Mouse (Mus musculus) lung, postnatal 0 days (tissue): ENCODE results near the gene Sept3. TPM values are rescaled to one million over a fixed set of nuclear protein-coding genes. Genes with fewer than 3 reads are reported as not detected.

Experiments
- ATAC-seq: fragments of 200-750 bp; cut with Nextera tagmentation; 2 replicates; pipeline ENCODE4 v1.8.0; 2017; ENCODE audit warnings: moderate library complexity
- DNase-seq: peaks from one replicate; pipeline ENCODE4 v3.0.0-alpha.2; 2016; ENCODE audit warnings: low spot score
- H3K27ac ChIP-seq: fragments of 300-500 bp; sonication (generic); 2 replicates; pipeline ENCODE4 v1.5.1; 2014; ENCODE audit warnings: antibody characterized with exemption, mild to moderate bottlenecking, low read length, mixed read lengths
- H3K27me3 ChIP-seq: fragments of 300-500 bp; sonication (generic); replicated peaks from 2 replicates; pipeline ENCODE4 v1.6.1; 2014; ENCODE audit warnings: low read length, mixed read lengths; ENCODE audit not compliant: insufficient read depth
- H3K36me3 ChIP-seq: fragments of 300-500 bp; sonication (generic); 2 replicates; pipeline ENCODE4 v1.6.1; 2014; ENCODE audit warnings: low read length, mixed read lengths; ENCODE audit not compliant: insufficient read depth
- H3K4me1 ChIP-seq: fragments of 300-500 bp; sonication (generic); 2 replicates; pipeline ENCODE4 v1.6.1; 2014; ENCODE audit warnings: antibody characterized with exemption, low read depth, low read length, mixed read lengths; ENCODE audit not compliant: insufficient read depth
- H3K4me2 ChIP-seq: fragments of 300-500 bp; sonication (generic); replicated peaks from 2 replicates; pipeline ENCODE4 v1.6.1; 2014; ENCODE audit warnings: low read depth, mild to moderate bottlenecking, low read length, moderate library complexity, mixed read lengths
- H3K4me3 ChIP-seq: fragments of 300-500 bp; sonication (generic); 2 replicates; pipeline ENCODE4 v1.5.1; 2014; ENCODE audit warnings: low read depth, low read length
- H3K9ac ChIP-seq: fragments of 300-500 bp; sonication (generic); replicated peaks from 2 replicates; pipeline ENCODE4 v1.6.1; 2014; ENCODE audit warnings: low read depth, mild to moderate bottlenecking
- H3K9me3 ChIP-seq: fragments of 300-500 bp; sonication (generic); 2 replicates; pipeline ENCODE4 v1.6.1; 2016; ENCODE audit warnings: low read length, mixed read lengths
- CTCF ChIP-seq: IDR thresholded peaks from 2 replicates; pipeline ENCODE4 v1.5.1; 2016; ENCODE audit warnings: antibody characterized with exemption, mild to moderate bottlenecking
- EP300 ChIP-seq: IDR thresholded peaks from 2 replicates; pipeline ENCODE4 v1.6.1; 2016; ENCODE audit warnings: antibody characterized with exemption, mild to moderate bottlenecking, control low read depth
- WGBS: fragments of 180-500 bp; shearing (Covaris S2); extraction: QIAGEN DNeasy Blood & Tissue Kit; methylation state at CpG from one replicate; pipeline ENCODE4 v1.1.7; 2014; 5-methylcytosine and 5-hydroxymethylcytosine counted together
- polyA plus RNA-seq: library from polyadenylated mRNA; unstranded; fragments of >200 nt; fragmentation: Nextera tagmentation; extraction: Ambion mirVana; gene quantifications from 2 replicates; pipeline ENCODE4 v1.2.1, GENCODE M21; 2015

The Sept3 gene
- polyA plus RNA-seq, 1 experiment from 2014 or later, result 0.26 TPM

DNA sequence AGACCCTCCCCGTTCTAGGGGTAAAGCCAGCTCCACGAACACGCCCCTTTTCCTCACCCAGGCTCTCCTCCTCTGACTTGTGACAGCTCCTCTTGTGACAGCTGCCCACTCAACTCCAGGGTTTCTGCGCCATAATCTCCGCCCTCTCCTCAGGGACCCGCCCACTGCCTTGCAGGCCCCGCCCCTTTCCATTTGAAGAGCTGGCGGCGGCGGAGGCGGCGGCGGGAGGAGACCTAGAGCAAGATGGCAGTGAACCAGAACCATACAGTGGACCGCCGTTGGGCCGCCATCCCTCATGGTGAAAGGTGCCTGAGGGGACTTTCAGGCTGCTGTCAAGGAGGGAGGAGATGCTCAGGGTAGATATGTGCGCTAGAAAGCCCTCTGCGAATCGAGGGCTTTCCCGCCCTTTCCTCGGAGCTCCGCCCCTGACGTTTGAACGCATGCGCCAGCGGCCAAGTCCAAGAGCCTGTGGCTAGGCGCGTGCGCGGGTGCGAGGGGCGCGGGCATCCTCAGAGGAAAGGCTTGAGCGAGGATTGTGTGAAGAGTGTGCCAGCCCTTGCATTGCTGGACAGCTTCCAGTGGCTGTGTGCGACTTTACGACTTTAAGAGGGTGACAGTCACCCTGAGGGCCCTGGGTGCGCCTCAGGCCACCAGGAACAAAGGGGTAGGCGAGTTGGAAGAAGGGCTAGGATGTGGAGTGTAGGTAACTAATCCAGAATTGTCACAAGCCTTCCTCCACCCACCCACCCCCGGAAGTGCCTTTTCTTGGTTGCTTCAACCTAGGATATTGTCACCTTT, 24.3 kb downstream of the Sept3 start, which contains the start of gene Wbp2nl:
Gene Wbp2nl, plus strand, starts transcription at position 191 of the 798 bp plus-strand sequence.
- Histone ChIP-seq H3K4me3 (no peak within 1 kb of the TSS), H3K27ac (no peak within 1 kb of the TSS), H3K9ac (no peak within 1 kb of the TSS), H3K36me3 (no peaks in the 10 kb centered on the region), H3K27me3 (no peaks in the 10 kb centered on the region), H3K4me2 (0 out of 2 replicates have a peak within 1 kb of the TSS, but pooled peaks have one; percentile 1), H3K9me3 (no peaks in the 10 kb centered on the region), H3K4me1 (no peaks in the 10 kb centered on the region)
- ATAC-seq (peak; percentile 19; the same call in 1 of the 2 replicates), DNase-seq (peak; percentile 22)
- 51% methylated on average over 38 of the region's 39 CpGs for WGBS
- TF ChIP-seq EP300 (no peak), CTCF (no peak)

DNA sequence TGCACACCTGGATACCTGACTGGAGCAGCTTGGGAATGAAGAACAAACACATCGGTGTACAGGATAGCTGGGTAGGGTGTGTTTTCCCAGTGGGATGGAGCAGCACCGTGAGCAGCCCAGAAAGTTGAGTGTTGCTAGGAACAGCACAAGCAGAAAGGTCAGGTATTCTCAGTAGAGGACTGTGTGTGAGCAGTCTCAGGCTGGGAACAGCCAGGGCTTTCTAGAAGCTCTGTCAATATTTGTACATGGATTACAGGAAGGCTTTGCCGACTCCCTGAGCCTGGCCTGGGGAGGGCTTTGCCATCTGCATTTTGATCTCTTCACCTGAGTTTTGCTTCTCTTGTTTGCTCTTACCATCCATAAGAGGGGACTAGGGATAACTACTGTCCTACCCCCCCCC, 32.4 kb downstream of the Sept3 start:
- peak; percentile 45 for DNase-seq
- WGBS, result 56% methylated on average over 3 of the region's 3 CpGs
- Histone ChIP-seq H3K9me3 (no peaks in the 10 kb centered on the region), H3K27ac (no peak overlapping the region), H3K9ac (no peak overlapping the region), H3K4me2 (no peak overlapping the region), H3K27me3 (no peaks in the 10 kb centered on the region), H3K4me1 (no peaks in the 10 kb centered on the region), H3K36me3 (no peaks in the 10 kb centered on the region), H3K4me3 (no peak overlapping the region)
- TF ChIP-seq EP300 (no peak), CTCF (no peak)
- peak; percentile 55 for ATAC-seq

DNA sequence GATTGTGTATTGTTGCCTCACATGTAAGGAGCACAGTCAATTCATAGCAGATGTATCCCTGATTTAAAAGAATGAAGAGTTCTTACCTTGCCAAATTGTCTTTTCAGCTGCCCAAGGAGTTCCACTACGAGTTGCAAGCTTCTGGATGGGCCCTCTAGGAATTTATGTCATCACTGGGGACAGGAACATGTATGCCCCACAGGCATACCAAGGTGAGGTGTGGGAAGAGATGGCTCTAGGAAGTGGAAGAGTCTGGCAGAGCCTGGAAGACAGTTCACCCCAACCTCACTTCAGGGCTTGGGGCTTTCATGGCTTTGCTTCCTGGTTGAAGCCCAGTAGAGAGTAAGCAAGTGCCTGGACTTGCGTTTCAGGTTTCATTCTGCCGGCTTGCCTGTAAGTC, 33.7 kb downstream of the Sept3 start:
- Histone ChIP-seq H3K4me2 (no peak overlapping the region), H3K4me1 (no peaks in the 10 kb centered on the region), H3K9me3 (no peaks in the 10 kb centered on the region), H3K36me3 (no peaks in the 10 kb centered on the region), H3K27me3 (no peaks in the 10 kb centered on the region), H3K27ac (no peak overlapping the region), H3K4me3 (no peak overlapping the region), H3K9ac (no peak overlapping the region)
- TF ChIP-seq CTCF (no peak), EP300 (no peak)
- DNase-seq, result no peak
- 58% methylated on average over 3 of the region's 3 CpGs for WGBS
- no peak for ATAC-seq

- H3K4me3 ChIP-seq, result no peak overlapping the region
- H3K4me2 ChIP-seq, result no peak overlapping the region
- no peaks in the 10 kb centered on the region for H3K36me3 ChIP-seq
- WGBS, result 59% methylated on average over 6 of the region's 6 CpGs
- H3K9me3 ChIP-seq, result no peaks in the 10 kb centered on the region
- DNase-seq (peak; percentile 80), ATAC-seq (peak; percentile 52)
- TF ChIP-seq EP300, result 0 out of 2 replicates have a peak, but pooled peaks have one; percentile 14
- TF ChIP-seq CTCF, result no peak
- H3K27ac ChIP-seq, result no peak overlapping the region
- H3K9ac ChIP-seq, result no peak overlapping the region
- H3K27me3 ChIP-seq, result no peaks in the 10 kb centered on the region
- H3K4me1 ChIP-seq, result no peaks in the 10 kb centered on the region
Observed at GRCm38 (mm10) chr15:82317839-82318238, 43.1 kb downstream of the Sept3 start.

DNA sequence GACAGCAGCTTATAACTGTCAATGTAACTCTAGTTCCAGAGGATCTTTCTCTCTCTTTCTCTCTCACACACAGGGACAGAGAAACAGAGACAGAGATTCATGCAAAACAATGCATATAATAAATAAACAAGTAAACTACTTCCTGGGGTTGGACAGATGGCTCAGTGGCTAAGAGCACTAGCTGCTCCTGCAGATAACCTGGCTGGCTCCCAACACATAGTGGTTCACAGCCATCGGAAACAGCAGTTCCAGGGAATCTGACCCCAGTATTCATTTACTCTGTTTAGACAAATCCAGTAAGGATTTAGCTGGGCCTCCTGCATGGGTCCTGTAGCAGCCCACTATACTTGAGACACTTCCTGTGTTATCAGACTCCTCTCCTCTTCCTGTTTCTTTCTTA, 44.9 kb downstream of the Sept3 start:
- TF ChIP-seq EP300 (no peak), CTCF (no peak)
- Histone ChIP-seq H3K27ac (no peak overlapping the region), H3K4me1 (no peaks in the 10 kb centered on the region), H3K36me3 (no peaks in the 10 kb centered on the region), H3K4me3 (no peak overlapping the region), H3K9ac (no peak overlapping the region), H3K9me3 (no peaks in the 10 kb centered on the region), H3K4me2 (no peak overlapping the region), H3K27me3 (no peaks in the 10 kb centered on the region)
- ATAC-seq (no peak), DNase-seq (no peak)
- whole genome bisulfite sequencing, result 41% methylated on average over 1 of the region's 1 CpGs

DNA sequence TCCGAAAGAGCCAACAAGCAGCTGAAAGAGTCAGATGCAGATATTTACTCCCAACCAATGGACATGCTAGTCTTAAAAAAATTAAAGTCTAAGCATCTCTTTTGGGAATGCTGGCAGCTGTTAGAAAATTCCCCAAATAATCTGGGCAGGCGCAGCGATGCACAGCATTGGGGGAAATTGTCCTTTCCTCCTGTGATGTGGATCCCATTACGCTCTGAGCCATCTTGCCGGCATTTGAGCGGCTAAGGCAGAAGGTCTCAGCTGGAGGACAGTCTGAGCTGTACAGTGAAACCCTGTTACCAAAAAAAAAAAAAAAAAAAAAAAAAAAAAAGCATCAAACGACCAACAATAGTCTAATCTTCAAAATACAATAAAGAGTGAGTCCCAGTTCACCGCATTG, 47.5 kb downstream of the Sept3 start:
- H3K4me2 ChIP-seq, result no peak overlapping the region
- no peaks in the 10 kb centered on the region for H3K9me3 ChIP-seq
- 72% methylated on average over 8 of the region's 8 CpGs for WGBS
- no peaks in the 10 kb centered on the region for H3K4me1 ChIP-seq
- DNase-seq (no peak), ATAC-seq (no peak)
- H3K27ac ChIP-seq, result no peak overlapping the region
- no peaks in the 10 kb centered on the region for H3K36me3 ChIP-seq
- TF ChIP-seq CTCF (no peak), EP300 (no peak)
- no peak overlapping the region for H3K4me3 ChIP-seq
- H3K27me3 ChIP-seq, result no peaks in the 10 kb centered on the region
- no peak overlapping the region for H3K9ac ChIP-seq
